18 mouse cellular contexts compared by ENCODE assay signal in genomic region chr11:62816591-62816990, GRCm38 (mm10).
"Had no signal": no experiment of that assay in that cellular context is flagged by ENCODE, and none has a peak within 500 bp of the region (broad histone marks: within the 10 kb centered on the region; RNA-seq: fewer than 3 reads in every experiment).

No protein-coding gene starts in this region.

- H3K9me3 ChIP-seq: limb, embryonic 12.5 days; liver, embryonic 12.5 days; liver, embryonic 15.5 days; midbrain, embryonic 12.5 days; stomach, embryonic 15.5 days had no signal

- ATAC-seq: liver, embryonic 12.5 days; lung, postnatal 0 days had no signal

- H3K4me3 ChIP-seq: layer of hippocampus, adult 2 months; limb, embryonic 12.5 days; liver, embryonic 12.5 days; liver, embryonic 15.5 days; midbrain, embryonic 12.5 days; stomach, embryonic 15.5 days had no signal

- H3K4me2 ChIP-seq: limb, embryonic 12.5 days; liver, embryonic 12.5 days; liver, embryonic 15.5 days; midbrain, embryonic 12.5 days; stomach, embryonic 15.5 days had no signal

- H3K9ac ChIP-seq: limb, embryonic 12.5 days; liver, embryonic 12.5 days; liver, embryonic 15.5 days; midbrain, embryonic 12.5 days; stomach, embryonic 15.5 days had no signal

- H3K27me3 ChIP-seq: stomach, embryonic 15.5 days had no signal

- H3K36me3 ChIP-seq: limb, embryonic 12.5 days; liver, embryonic 12.5 days; liver, embryonic 15.5 days; midbrain, embryonic 12.5 days; stomach, embryonic 15.5 days had no signal

- H3K27ac ChIP-seq: layer of hippocampus, adult 2 months; limb, embryonic 12.5 days; liver, embryonic 12.5 days; liver, embryonic 15.5 days; macrophage; midbrain, embryonic 12.5 days; stomach, embryonic 15.5 days had no signal

- DNase-seq: kidney, adult 18-20 months; kidney, adult 9 months; kidney, postnatal 14 days; layer of hippocampus, adult 9-11 months; liver; lung, adult 2 months; right cerebral cortex, adult 18-20 months; right cerebral cortex, postnatal 14 days; right cerebral cortex, postnatal 4 days; thymus, postnatal 25 days had no signal
